Mouse (Mus musculus) E14TG2a.4 (cell line): ENCODE measurements around the gene Tbc1d22a.

ENCODE experiments used
- CTCF ChIP-seq: conservative IDR thresholded peaks from 2 replicates; pipeline ENCODE4 v1.5.1; 2014; ENCODE audit warnings: low read length
- NANOG ChIP-seq: IDR thresholded peaks from 2 replicates; pipeline ENCODE4 v1.6.1; 2014; ENCODE audit warnings: borderline replicate concordance, low read length, mixed read lengths

DNA sequence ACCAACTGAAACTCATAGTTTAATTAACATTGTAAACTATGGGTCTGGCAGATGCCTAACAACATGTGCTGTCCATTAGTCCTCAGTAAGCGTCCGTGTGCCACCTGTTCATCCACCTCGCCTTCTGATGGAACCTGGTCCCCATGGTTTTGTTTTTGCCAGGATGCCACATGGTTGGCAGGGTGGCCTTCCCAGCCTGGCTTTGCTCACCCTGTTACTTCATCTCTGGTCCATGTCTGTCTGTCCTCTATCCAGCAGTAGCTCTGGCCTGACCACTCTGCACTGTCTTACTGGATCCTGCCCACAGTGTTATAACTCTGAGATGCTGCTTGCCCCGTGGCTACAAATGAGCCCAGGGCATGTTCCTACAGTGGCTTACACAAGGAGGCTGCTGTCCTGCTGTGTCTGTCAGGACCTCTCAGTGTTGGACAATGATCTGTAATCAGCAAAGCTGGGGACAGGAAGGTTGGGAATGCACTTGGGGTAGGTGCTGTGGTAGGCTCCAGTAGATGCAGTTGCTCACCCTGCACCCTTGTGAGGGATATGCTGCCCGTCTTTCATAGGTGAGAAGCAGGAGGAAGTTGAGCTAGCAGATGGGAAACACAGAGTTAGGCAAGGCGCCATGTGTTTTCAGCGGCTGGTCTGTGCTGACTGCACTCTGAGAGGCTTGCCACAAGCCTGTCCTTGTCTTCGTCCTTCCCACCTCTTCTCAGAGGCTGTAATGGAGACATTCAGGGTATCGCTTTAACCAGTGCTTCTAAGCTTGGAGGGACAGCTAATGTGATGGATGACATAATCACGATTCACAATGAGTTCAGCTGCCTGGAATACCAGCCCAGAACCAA lies 148.3 kb downstream of the Tbc1d22a start:
- TF ChIP-seq CTCF (no peak), NANOG (no peak)
